Mouse (Mus musculus) liver, embryonic 14.5 days (tissue): Measurements from ENCODE around the gene Fbxw11. TPM values are rescaled to one million over a fixed set of nuclear protein-coding genes. Genes with fewer than 3 reads are reported as not detected.

Experiments used
- ATAC-seq: fragments of 200-750 bp; cut with Nextera tagmentation; 2 replicates; pipeline ENCODE4 v1.8.0; 2017; ENCODE audit warnings: moderate number of reproducible peaks, mild to moderate bottlenecking, moderate library complexity; ENCODE audit not compliant: insufficient read depth
- DNase-seq, 3 experiments: peaks; one replicate each; pipeline ENCODE4 v3.0.0-alpha.2; 2012 to 2013; ENCODE audit warnings: low read depth in 3 of 3, low spot score in 3 of 3
- H3K27ac ChIP-seq: fragments of 300-500 bp; sonication (generic); 2 replicates; pipeline ENCODE4 v1.5.1; 2014; ENCODE audit warnings: moderate library complexity, mild to moderate bottlenecking, control low read depth, inconsistent platforms
- H3K27me3 ChIP-seq: fragments of 300-500 bp; sonication (generic); 2 replicates; pipeline ENCODE4 v1.6.1; 2014; ENCODE audit warnings: mild to moderate bottlenecking, low read length, moderate library complexity; ENCODE audit not compliant: control insufficient read depth, insufficient read depth
- H3K36me3 ChIP-seq: fragments of 300-500 bp; sonication (generic); replicated peaks from 2 replicates; pipeline ENCODE4 v1.6.1; 2014; ENCODE audit warnings: low read depth; ENCODE audit not compliant: control insufficient read depth, insufficient read depth
- H3K4me1 ChIP-seq, 2 experiments: fragments of 200-500 bp in 1 of 2; fragments of 300-500 bp in 1 of 2; sonication (generic) in 1 of 2; replicated peaks; 2 replicates each; pipeline ENCODE4 v1.6.1; 2012 to 2014; ENCODE audit warnings: antibody characterized with exemption in 1 of 2, inconsistent platforms in 1 of 2, low read length in 1 of 2; ENCODE audit not compliant: control insufficient read depth in 2 of 2, insufficient read depth in 2 of 2
- H3K4me2 ChIP-seq: fragments of 300-500 bp; sonication (generic); 2 replicates; pipeline ENCODE4 v1.6.1; 2014; ENCODE audit warnings: low read depth, mild to moderate bottlenecking, control low read depth, moderate library complexity
- H3K4me3 ChIP-seq, 2 experiments: fragments of 200-500 bp in 1 of 2; fragments of 300-500 bp in 1 of 2; sonication (generic) in 1 of 2; 2 replicates each; pipeline ENCODE4 v1.5.1; 2012 to 2014; ENCODE audit warnings: low read depth in 2 of 2, low read length in 2 of 2, mild to moderate bottlenecking in 2 of 2, control low read depth in 1 of 2, inconsistent platforms in 1 of 2, moderate library complexity in 1 of 2; ENCODE audit not compliant: insufficient read depth in 1 of 2
- H3K9ac ChIP-seq: fragments of 300-500 bp; sonication (generic); replicated peaks from 2 replicates; pipeline ENCODE4 v1.6.1; 2014; ENCODE audit warnings: mild to moderate bottlenecking, control low read depth, moderate library complexity
- H3K9me3 ChIP-seq: fragments of 300-500 bp; sonication (generic); 2 replicates; pipeline ENCODE4 v1.6.1; 2016; ENCODE audit warnings: low read length, mixed read lengths; ENCODE audit not compliant: control insufficient read depth
- CTCF ChIP-seq: IDR thresholded peaks from 2 replicates; pipeline ENCODE4 v1.5.1; 2016; ENCODE audit warnings: antibody characterized with exemption, low read depth, control low read depth
- EP300 ChIP-seq: IDR thresholded peaks from 2 replicates; pipeline ENCODE4 v1.6.1; 2016; ENCODE audit warnings: antibody characterized with exemption, low read depth
- WGBS: fragments of 180-500 bp; shearing (Covaris S2); extraction: QIAGEN DNeasy Blood & Tissue Kit; methylation state at CpG from one replicate; pipeline ENCODE4 v1.1.7; 2014; ENCODE audit not compliant: insufficient replicate concordance; 5-methylcytosine and 5-hydroxymethylcytosine counted together
- polyA plus RNA-seq, 2 experiments: library from polyadenylated mRNA; depleted of rRNA in 1 of 2; stranded (reverse) in 1 of 2; unstranded in 1 of 2; fragments of >200 nt; fragmentation: Nextera tagmentation in 1 of 2; extraction: Ambion mirVana in 1 of 2; gene quantifications; 2 replicates each; pipeline versions ENCODE4 v1.2.1 to v1.2.3; 2012 to 2014

Gene Fbxw11
- polyA plus RNA-seq, 2 experiments = 10.9 to 13.9 TPM

DNA sequence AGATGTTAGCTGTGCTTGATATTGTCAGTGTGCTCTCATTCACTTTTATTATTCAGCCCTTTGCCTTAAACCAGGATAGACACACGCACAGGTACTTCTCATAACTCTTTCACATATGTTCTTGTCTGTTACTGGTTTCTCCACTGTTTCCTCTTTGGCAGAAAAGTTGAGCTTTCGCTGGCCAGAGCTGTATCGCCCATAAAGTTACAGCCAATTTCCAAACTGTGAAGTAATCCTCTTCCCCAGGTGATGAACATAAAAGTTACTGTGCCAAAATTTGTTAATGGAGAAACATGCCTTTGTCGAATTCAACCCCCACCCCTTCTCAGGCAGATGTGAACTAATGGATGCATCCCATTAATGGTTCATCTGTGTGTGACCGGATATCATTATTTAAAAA is 80.1 kb downstream of the Fbxw11 start:
- ATAC-seq = no peak
- H3K4me2 ChIP-seq = no peak overlapping the region
- no peaks in the 10 kb centered on the region for H3K4me1 ChIP-seq
- DNase-seq = no peak
- 78% methylated on average over 5 of the region's 5 CpGs for WGBS
- H3K27me3 ChIP-seq = no peaks in the 10 kb centered on the region
- no peak for TF ChIP-seq EP300
- TF ChIP-seq CTCF = no peak
- no peak overlapping the region for H3K4me3 ChIP-seq
- no peaks in the 10 kb centered on the region for H3K36me3 ChIP-seq
- H3K9me3 ChIP-seq = no peaks in the 10 kb centered on the region
- no peak overlapping the region for H3K27ac ChIP-seq
- no peak overlapping the region for H3K9ac ChIP-seq

DNA sequence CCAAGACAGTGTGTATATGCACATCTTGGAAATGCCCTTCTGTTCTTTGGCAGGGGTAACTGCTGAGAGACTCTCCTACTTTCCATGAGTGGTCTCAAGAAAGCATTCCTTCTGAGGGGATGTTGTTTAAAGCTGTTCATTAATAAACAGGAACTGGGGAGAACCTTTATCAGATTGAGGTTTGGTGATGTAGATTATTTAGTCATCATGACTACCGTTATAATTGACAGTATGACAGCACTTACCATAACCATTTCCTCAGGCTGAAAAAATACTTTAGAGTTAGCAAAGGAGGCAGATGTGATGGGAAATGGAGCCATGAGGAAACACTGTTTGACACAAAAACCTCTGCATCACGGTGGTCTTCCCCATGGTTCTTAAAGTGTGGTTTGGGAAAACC is 80.8 kb downstream of the Fbxw11 start:
- Histone ChIP-seq H3K9ac (no peak overlapping the region), H3K9me3 (no peaks in the 10 kb centered on the region), H3K4me2 (no peak overlapping the region), H3K27me3 (no peaks in the 10 kb centered on the region), H3K27ac (no peak overlapping the region), H3K4me3 (no peak overlapping the region), H3K36me3 (no peaks in the 10 kb centered on the region), H3K4me1 (no peaks in the 10 kb centered on the region)
- no peak for DNase-seq
- TF ChIP-seq EP300 = no peak
- no peak for TF ChIP-seq CTCF
- WGBS = 22% methylated on average over 2 of the region's 2 CpGs
- no peak for ATAC-seq

DNA sequence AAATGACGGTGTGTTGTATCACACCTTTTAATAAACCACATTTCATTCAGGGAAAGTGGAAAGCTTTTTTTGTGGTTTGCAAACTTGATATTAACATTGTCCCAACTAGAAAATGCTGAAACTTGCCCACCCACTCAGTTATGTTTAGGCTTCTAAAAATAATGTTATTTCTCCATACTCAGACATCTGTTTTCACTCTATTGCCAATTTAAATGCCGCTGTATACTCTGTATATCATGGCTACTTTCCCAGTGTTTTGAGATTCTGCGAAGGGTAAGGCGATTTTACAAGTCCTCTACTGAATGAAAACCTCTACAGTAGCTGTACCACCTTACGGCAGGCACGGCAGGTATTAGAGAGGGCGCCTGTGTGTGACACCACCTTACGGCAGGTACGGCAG is 82.6 kb downstream of the Fbxw11 start:
- ATAC-seq (no peak), DNase-seq (no peak)
- H3K9ac ChIP-seq = no peak overlapping the region
- no peak overlapping the region for H3K27ac ChIP-seq
- H3K9me3 ChIP-seq = no peaks in the 10 kb centered on the region
- no peak overlapping the region for H3K4me2 ChIP-seq
- no peak overlapping the region for H3K4me3 ChIP-seq
- no peaks in the 10 kb centered on the region for H3K36me3 ChIP-seq
- WGBS = 96% methylated on average over 9 of the region's 9 CpGs
- no peaks in the 10 kb centered on the region for H3K4me1 ChIP-seq
- TF ChIP-seq CTCF (no peak), EP300 (no peak)
- H3K27me3 ChIP-seq = no peaks in the 10 kb centered on the region

DNA sequence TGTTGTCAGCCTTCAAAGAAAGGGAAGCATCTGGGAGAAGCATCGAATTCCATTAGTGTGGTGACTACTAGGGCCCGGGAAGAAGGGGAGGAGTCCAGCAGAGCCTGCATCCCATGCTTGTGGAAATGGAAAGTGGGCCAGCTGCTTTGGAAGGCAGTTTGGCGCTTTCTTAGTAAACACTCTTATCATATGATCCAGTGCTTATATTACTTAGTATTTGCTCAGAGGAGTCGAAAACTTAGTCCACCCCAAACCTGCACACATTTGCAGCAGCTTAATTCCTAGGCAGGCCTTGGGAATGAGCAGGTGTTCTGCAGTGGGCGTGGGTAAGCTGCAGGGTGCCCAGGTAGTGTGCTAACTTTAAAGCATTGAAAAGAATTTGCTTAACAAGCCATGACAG is 89.9 kb downstream of the Fbxw11 start:
- no peak overlapping the region for H3K9ac ChIP-seq
- H3K4me1 ChIP-seq = no peaks in the 10 kb centered on the region
- 64% methylated on average over 5 of the region's 5 CpGs for WGBS
- H3K27ac ChIP-seq = no peak overlapping the region
- TF ChIP-seq EP300 (no peak), CTCF (no peak)
- DNase-seq (no peak), ATAC-seq (no peak)
- peaks cover 18% of the 10 kb centered on the region for H3K36me3 ChIP-seq
- no peak overlapping the region for H3K4me3 ChIP-seq
- no peaks in the 10 kb centered on the region for H3K27me3 ChIP-seq
- no peaks in the 10 kb centered on the region for H3K9me3 ChIP-seq
- no peak overlapping the region for H3K4me2 ChIP-seq

DNA sequence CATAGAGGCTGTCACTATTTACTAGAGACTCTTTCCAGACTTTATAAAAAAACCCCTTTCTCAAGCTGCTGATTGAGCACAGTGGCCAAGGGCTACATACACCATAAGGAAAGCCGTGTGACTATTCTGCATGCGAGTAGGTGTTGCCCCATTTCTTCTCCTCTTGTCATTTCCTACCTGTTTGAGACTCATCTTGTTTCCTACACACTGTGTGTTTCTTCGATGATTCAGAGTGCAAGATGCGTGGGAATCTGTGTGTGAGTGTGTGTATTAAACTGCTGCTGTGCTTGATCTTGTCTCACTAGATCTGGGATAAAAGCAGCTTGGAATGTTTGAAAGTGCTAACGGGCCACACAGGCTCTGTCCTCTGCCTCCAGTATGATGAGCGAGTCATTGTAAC is 90.7 kb downstream of the Fbxw11 start:
- H3K9ac ChIP-seq = no peak overlapping the region
- peaks cover 19% of the 10 kb centered on the region for H3K36me3 ChIP-seq
- DNase-seq = no peak
- H3K4me3 ChIP-seq = no peak overlapping the region
- H3K27ac ChIP-seq = no peak overlapping the region
- no peak overlapping the region for H3K4me2 ChIP-seq
- 85% methylated on average over 6 of the region's 6 CpGs for WGBS
- H3K4me1 ChIP-seq = no peaks in the 10 kb centered on the region
- H3K9me3 ChIP-seq = no peaks in the 10 kb centered on the region
- no peaks in the 10 kb centered on the region for H3K27me3 ChIP-seq
- ATAC-seq = no peak
- TF ChIP-seq CTCF (no peak), EP300 (no peak)
